Mouse (Mus musculus) v-Abl transformed pro-B cells (cell line): ENCODE data around the gene Tmem231.

ENCODE experiments used
- in situ Hi-C, 2 experiments: fragments of 400-800 bp; cut with MboI; formaldehyde crosslinking; loops; one replicate each; pipeline ENCODE4 v1.15.1; 2025; ENCODE audit not compliant: unreplicated experiment in 2 of 2

Gene Tmem231

GRCm38 (mm10) chr8:111911572-111911971, 22.1 kb downstream of the Tmem231 start:
- in situ Hi-C loops, result no loop called here

GRCm38 (mm10) chr8:111909621-111910450, 23.8 kb downstream of the Tmem231 start, which contains the start of gene Chst5:
Gene Chst5, minus strand, starts transcription at chr8:111910447.
- in situ Hi-C loops, result no loop called here

- in situ Hi-C loops, result no loop called here
Measured at GRCm38 (mm10) chr8:111905500-111906121, 28.1 kb downstream of the Tmem231 start.

- in situ Hi-C loops, result no loop called here
Measured at GRCm38 (mm10) chr8:111902080-111902479, 31.6 kb downstream of the Tmem231 start.

GRCm38 (mm10) chr8:111898586-111898985, 35.1 kb downstream of the Tmem231 start:
- in situ Hi-C loops, result loop anchor here in 1 of 2 experiments (25.0 kb wide), 1 partner anchor 1739 kb away; the partner anchor contains the start of genes Mon1b and Syce1l

- in situ Hi-C loops, result loop anchor here in 1 of 2 experiments (25.0 kb wide), 1 partner anchor 1742 kb away; the partner anchor contains the start of genes Mon1b and Syce1l
Measured at GRCm38 (mm10) chr8:111894955-111895354, 38.7 kb downstream of the Tmem231 start.

GRCm38 (mm10) chr8:111892615-111893014, 41.1 kb downstream of the Tmem231 start:
- in situ Hi-C loops, result loop anchor here in 1 of 2 experiments (25.0 kb wide), 1 partner anchor 1745 kb away; the partner anchor contains the start of genes Mon1b and Syce1l

- in situ Hi-C loops, result loop anchor here in 1 of 2 experiments (25.0 kb wide), 1 partner anchor 1745 kb away; the partner anchor contains the start of genes Mon1b and Syce1l
Measured at GRCm38 (mm10) chr8:111891983-111892382, 41.7 kb downstream of the Tmem231 start.

- in situ Hi-C loops, result loop anchor here in 1 of 2 experiments (25.0 kb wide), 1 partner anchor 1746 kb away; the partner anchor contains the start of genes Mon1b and Syce1l
Measured at GRCm38 (mm10) chr8:111890911-111891303, 42.8 kb downstream of the Tmem231 start.

- in situ Hi-C loops, result loop anchor here in 1 of 2 experiments (25.0 kb wide), 1 partner anchor 1747 kb away; the partner anchor contains the start of genes Mon1b and Syce1l
Measured at GRCm38 (mm10) chr8:111889931-111890910, 43.5 kb downstream of the Tmem231 start.

GRCm38 (mm10) chr8:111888091-111888650, 45.5 kb downstream of the Tmem231 start:
- in situ Hi-C loops, result loop anchor here in 1 of 2 experiments (25.0 kb wide), 1 partner anchor 1749 kb away; the partner anchor contains the start of genes Mon1b and Syce1l

- in situ Hi-C loops, result loop anchor here in 1 of 2 experiments (25.0 kb wide), 1 partner anchor 1750 kb away; the partner anchor contains the start of genes Mon1b and Syce1l
Measured at GRCm38 (mm10) chr8:111887479-111887878, 46.2 kb downstream of the Tmem231 start.

- in situ Hi-C loops, result loop anchor here in 1 of 2 experiments (5.0 to 25.0 kb wide), 3 partner anchors 104 to 1754 kb away; partner anchors contain the start of genes Mon1b and Syce1l
Measured at GRCm38 (mm10) chr8:111883615-111884014, 50.1 kb downstream of the Tmem231 start.

- in situ Hi-C loops, result loop anchor here in 1 of 2 experiments (5.0 to 25.0 kb wide), 3 partner anchors 106 to 1756 kb away; partner anchors contain the start of genes Mon1b and Syce1l
Measured at GRCm38 (mm10) chr8:111881591-111881990, 52.1 kb downstream of the Tmem231 start.

- in situ Hi-C loops, result loop anchor here in 1 of 2 experiments (25.0 kb wide), 1 partner anchor 1760 kb away; the partner anchor contains the start of genes Mon1b and Syce1l
Measured at GRCm38 (mm10) chr8:111877711-111878110, 56.0 kb downstream of the Tmem231 start.

GRCm38 (mm10) chr8:111876355-111876948, 57.2 kb downstream of the Tmem231 start, which contains the start of gene Tmem170:
Gene Tmem170, minus strand, starts transcription at chr8:111876750.
- in situ Hi-C loops, result loop anchor here in 1 of 2 experiments (25.0 kb wide), 1 partner anchor 1761 kb away; the partner anchor contains the start of genes Mon1b and Syce1l

- in situ Hi-C loops, result loop anchor here in 1 of 2 experiments (25.0 kb wide), 1 partner anchor 1762 kb away; the partner anchor contains the start of genes Mon1b and Syce1l
Measured at GRCm38 (mm10) chr8:111875758-111876157, 57.9 kb downstream of the Tmem231 start.

- in situ Hi-C loops, result loop anchor here in 1 of 2 experiments (5.0 to 25.0 kb wide), 3 partner anchors 111 to 1766 kb away; partner anchors contain the start of genes Mon1b and Syce1l
Measured at GRCm38 (mm10) chr8:111871278-111871677, 62.4 kb downstream of the Tmem231 start.
